Mouse (Mus musculus) T-helper 17 cell (primary cell): ENCODE data around the gene Ly6g6e.

Source experiments
- in situ Hi-C, 2 experiments: fragments of 300-600 bp; cut with MboI, MseI; formaldehyde crosslinking; loops; 1 replicate in 1 of 2; 2 replicates in 1 of 2; pipeline ENCODE4 v1.15.1; 2025; ENCODE audit warnings: high pct_unique_total_duplicates in 2 of 2

Ly6g6e gene

DNA sequence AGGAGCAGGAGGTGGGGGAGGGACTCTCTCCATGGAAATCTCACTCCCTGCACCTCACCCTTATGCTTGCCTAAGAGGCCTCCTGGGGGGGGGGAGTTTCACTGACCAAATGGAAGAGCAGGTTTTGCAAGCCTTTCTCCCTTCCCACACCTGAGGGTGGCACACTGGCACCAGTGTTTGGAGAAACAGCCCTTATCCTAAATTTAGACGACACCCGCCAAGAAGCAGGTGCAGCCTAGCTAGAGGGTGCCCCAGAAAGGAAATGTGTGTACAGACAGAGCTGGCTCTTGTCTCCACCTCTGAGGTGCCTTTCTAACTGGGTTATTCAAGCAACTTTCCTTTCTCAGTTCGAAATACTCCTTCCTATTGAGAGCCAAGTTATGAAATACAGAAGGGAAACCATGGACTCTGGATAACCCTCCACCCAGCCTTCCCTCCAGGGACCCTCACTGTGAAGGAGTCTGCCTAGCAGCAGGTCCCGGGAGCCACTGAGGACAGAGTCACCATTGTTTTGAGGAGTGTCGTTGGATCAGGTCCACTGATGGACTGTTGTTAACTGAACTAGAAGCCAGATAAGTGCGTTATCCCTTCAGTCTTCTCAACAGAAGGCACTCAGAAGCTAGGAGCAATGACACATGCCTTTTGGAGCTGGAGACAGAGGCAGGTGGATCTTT, 6.0 kb upstream of the Ly6g6e start:
- in situ Hi-C loops: no loop called here

GRCm38 (mm10) chr17:35071454-35071853, 5.2 kb upstream of the Ly6g6e start:
- in situ Hi-C loops: no loop called here

DNA sequence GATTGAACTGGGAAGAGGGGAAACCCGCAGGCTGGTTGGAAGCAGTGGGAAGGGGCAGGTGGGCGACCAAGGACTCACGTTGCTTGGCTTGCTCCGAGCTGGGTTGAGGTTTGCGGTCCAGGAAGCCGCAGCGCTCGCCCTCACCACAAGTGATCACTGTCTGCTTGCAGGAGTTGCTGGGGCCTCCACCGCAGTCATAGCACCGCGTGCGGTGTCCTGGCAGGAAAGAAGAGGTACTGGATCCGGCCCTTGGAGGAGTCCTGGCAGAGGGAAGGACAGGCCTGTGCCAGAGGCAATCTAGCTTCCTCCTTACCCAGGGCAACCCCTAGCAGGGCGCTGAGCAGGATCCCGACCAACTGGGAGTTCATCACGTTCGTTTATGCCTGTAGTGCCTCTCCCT, 2.6 kb upstream of the Ly6g6e start:
- in situ Hi-C loops: no loop called here

- in situ Hi-C loops: no loop called here
Measured at GRCm38 (mm10) chr17:35077285-35077684, 583 bp downstream of the Ly6g6e start.

GRCm38 (mm10) chr17:35077786-35078233, 1.1 kb downstream of the Ly6g6e start, which contains the start of gene Ly6g6d:
TSS of gene Ly6g6d (minus strand) at chr17:35078065.
- in situ Hi-C loops: no loop called here

- in situ Hi-C loops: no loop called here
Measured at GRCm38 (mm10) chr17:35079778-35080177, 3.1 kb downstream of the Ly6g6e start.

DNA sequence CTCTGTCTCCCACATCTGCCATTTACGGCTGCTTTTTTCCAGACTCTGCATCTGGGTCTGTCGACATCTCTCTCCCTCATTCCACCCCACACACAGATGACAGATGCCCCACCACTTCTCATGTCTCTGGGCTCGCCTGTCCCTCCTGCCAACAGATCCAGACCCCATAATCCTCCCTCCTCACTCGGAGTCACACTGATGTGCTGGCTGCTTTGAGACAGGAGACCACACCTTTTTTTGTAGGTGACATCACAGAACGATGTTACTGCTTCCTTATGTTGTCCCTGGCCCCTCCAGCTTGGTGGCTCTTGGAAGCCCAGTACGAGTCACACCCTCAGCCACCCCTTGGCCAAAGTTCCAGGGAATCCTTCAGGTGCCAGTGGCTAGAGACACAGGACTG, 3.5 kb downstream of the Ly6g6e start:
- in situ Hi-C loops: no loop called here

DNA sequence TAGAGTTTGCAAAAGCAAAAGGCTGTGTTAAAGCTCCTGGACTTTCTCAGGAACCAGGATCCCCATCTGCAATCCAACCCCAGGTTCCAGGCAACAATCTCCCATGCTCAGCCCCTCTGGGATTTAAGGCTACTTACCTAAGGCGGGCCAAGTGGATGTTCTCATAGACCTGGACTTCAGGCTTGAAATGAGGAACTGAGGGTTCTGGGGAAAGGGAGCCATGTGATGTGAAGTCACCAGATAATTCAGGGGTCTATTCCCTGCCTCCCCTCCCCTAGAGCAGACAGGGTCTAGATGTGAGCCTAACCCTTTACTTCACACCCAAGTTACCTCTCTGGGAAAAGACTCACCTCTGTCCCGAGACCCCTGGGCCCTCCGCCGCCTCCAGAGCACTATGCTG, 4.0 kb downstream of the Ly6g6e start:
- in situ Hi-C loops: no loop called here

DNA sequence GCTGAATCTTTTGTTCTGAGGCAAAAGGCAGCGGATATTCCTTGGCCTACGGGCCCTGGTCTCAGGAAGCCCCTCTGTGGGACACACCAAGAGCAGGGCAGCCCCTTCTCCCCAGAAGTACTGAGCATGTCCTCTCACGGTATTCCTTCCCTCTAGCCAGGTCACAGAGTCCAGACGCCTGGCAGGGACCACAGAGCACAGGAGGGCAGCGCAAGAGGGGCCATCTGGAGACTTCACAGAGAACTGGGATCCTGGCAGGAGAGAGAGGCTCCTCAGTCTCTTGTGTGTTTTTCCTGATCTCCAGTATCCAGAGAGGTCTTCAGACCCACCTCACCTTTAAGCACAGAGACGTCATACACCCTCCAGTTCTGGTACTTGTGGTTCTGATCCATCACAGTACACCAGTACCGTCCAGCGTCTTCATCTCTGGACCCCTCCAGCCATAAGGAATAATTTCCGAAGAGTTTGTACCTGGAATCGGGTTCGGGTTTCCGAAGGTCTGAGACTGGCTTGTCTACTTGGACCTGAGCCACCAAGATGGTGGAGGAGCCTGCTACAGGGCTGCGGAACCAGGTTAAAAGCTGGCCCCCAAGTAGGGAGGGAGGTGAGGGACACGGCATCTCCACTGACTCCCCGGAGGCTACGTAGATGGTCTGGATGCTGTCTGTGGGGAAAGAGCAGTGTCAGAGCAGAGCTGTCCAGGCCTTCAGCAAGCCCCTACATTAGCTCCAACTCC, 6.3 kb downstream of the Ly6g6e start:
- in situ Hi-C loops: no loop called here

GRCm38 (mm10) chr17:35083929-35084497, 7.3 kb downstream of the Ly6g6e start:
- in situ Hi-C loops: no loop called here

DNA sequence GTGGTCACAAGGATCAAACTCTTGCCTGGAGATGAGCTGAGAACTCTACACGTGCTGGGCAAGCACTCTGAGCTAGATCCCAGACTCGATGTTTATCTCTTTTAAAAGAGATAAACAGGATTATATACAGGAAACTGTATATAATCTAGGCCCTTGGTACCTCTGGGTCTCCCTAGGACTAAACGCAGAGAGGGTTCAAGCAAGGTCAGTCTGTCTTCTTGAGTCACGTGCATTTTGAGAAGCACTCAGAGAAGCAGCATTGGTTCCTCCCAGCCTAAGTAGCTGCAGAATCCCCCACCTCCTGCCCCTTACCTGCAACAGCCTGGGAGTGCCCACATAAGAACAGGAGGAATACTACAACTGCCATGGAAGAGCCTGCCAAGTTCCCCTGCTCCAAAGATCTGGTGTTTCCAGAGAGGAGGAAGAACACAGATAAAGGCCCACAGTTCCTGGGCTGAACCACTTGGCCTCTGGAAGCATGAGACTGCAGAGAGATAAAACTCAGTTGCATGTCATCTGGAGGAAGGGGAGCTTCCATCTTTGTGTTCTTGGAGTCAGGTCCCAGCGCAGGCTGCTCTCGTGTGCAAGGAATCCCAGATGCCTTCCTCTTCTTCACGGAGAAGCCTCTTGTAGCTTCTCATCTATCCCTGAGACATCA, 8.6 kb downstream of the Ly6g6e start, which contains the start of gene Ly6g6f:
Gene Ly6g6f, minus strand, starts transcription at position 403 of the 658 bp plus-strand sequence.
- in situ Hi-C loops: no loop called here

GRCm38 (mm10) chr17:35088151-35088550, 11.4 kb downstream of the Ly6g6e start:
- in situ Hi-C loops: no loop called here

GRCm38 (mm10) chr17:35088825-35089644, 12.3 kb downstream of the Ly6g6e start, which contains the start of gene Abhd16a:
TSS of gene Abhd16a (plus strand) at chr17:35089263.
- in situ Hi-C loops: no loop called here

- in situ Hi-C loops: no loop called here
Measured at GRCm38 (mm10) chr17:35090166-35090932, 13.6 kb downstream of the Ly6g6e start.

DNA sequence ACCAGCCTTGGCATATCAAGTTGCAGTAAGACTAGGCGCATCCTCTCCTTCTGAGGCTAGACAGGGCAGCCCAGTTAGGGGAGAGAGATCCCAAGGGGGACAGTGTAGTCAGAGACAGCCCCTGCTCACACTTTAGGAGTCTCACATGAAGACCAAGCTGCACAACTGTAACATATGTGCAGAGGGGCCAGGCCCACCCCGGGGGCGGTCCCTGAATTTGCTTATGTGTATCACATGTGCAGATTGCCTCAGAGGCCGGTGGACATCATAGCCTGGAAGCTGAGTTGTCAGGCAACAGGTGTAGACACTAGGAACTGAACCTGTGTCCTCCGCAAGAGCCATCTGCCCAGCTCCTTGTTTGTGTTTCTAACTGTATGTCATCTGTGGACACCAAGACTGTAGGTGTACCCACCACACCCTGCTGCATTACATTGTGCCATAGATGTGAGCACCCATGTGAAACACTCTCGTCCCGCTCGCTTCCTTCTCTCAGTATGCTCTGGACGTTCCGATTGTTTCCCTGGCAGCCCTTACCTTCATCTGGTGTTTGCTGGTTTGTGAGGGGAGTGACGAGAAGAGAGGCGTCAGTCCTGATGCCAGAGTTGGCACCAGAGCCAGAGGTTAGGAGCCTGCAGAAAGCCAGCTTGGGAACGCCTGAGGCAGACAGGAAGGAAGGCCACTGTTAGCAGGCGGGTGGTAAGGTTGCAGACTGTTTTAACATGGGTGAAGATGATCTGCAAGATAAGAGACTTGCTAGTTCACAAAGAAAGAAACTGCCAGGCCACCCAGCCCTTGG, 15.9 kb downstream of the Ly6g6e start:
- in situ Hi-C loops: no loop called here

- in situ Hi-C loops: no loop called here
Measured at GRCm38 (mm10) chr17:35094475-35095365, 18.0 kb downstream of the Ly6g6e start.

DNA sequence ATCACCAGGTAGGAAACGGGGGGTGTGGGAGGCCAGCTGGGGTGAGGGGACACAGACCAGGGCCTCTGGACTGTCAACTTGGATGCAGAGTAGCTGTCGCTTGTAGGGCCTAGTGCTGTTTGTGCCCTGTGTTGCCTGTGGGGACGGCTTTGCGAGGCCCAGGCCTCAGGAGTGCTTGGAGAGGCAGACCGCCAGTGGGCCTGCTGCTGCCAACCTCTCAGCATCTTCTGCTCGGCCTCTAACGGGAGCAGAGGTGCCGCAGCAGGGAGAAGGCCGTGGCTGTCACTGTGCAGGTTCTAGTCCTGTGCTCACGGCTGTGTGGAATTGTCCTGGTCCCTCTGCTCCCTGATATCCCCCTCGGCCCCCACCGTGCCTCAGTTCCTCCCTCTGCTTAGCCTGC, 19.9 kb downstream of the Ly6g6e start:
- in situ Hi-C loops: no loop called here

DNA sequence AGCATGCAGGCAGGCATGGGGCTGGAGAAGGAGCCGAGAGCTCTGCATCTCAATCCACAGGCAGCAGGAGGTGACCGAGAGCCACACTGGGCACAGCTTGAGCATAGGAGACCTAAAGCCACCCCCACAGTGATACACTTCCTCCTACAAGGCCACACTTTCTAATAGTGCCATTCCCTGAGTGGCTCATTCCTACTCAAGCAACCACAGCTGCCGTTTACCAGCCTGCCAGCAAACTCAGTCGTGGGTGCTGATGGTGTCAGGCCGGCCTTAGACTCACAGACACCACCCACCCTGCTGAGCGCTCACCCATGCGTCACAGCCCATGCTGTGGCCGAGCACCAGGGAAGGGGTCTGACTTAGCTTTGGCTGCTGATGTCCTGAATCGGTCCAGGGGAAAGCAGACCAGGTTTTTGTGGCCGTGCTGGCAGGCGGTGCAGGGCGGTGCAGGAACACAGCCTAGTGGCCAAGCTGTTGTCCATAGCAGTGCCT, 20.5 kb downstream of the Ly6g6e start:
- in situ Hi-C loops: no loop called here
